Mouse (Mus musculus): ENCODE measurements at regions not wholly inside any gene's neighbourhood (a gene's known extent, or its start where the extent isn't known, plus 50 kb on each side); places are given as distances from the start of the nearest gene placed in this dataset.

- no peak overlapping the region for H3K27ac ChIP-seq (ENCODE audit: insufficient read depth, low read depth, low read length, poor library complexity, severe bottlenecking)
- DNase-seq (ENCODE audit: low read depth, low spot score): no peak
- TF ChIP-seq ZNF384 (IDR thresholded peaks at IDR 0.05; ENCODE audit: low read depth, low read length) (no peak), MAFK (IDR thresholded peaks at IDR 0.05; ENCODE audit: insufficient read depth, low read depth, low read length) (no peak), HCFC1 (IDR thresholded peaks at IDR 0.05; ENCODE audit: borderline replicate concordance, insufficient read depth, low read length) (no peak), CHD2 (IDR thresholded peaks at IDR 0.05; ENCODE audit: low read depth, low read length) (no peak), ZC3H11A (IDR thresholded peaks at IDR 0.05; ENCODE audit: borderline replicate concordance, low read depth, low read length) (no peak)
- in situ Hi-C loops (cut with MboI; ENCODE audit: low sequenced_read_pairs in 2 of 2, unreplicated experiment in 2 of 2): no loop called here
- H3K36me3 ChIP-seq (ENCODE audit: control insufficient read depth, insufficient read depth, low read length, poor library complexity, severe bottlenecking): no peaks in the 10 kb centered on the region
- H3K4me1 ChIP-seq (ENCODE audit: control insufficient read depth in 2 of 2, insufficient read depth in 2 of 2, low read length in 2 of 2, poor library complexity in 1 of 2): peaks cover 0 to 7% of the 10 kb centered on the region in 2 experiments; a peak in 2 of 4 replicates
- no peak overlapping the region for H3K9ac ChIP-seq (ENCODE audit: insufficient read depth, low read depth, low read length, poor library complexity, severe bottlenecking)
- no peak overlapping the region for H3K4me3 ChIP-seq (ENCODE audit: insufficient read depth in 1 of 2, low read depth in 1 of 2, low read length in 2 of 2, poor library complexity in 1 of 2, severe bottlenecking in 1 of 2)
- H3K9me3 ChIP-seq (ENCODE audit: control insufficient read depth, insufficient read depth, low read depth, low read length): no peaks in the 10 kb centered on the region
Observed at GRCm38 (mm10) chr12:79989582-79990110, 123.2 kb downstream of the Zfp36l1 start.

GRCm38 (mm10) chr12:79988401-79989358 lies 124.1 kb downstream of the Zfp36l1 start:
- Histone ChIP-seq H3K9me3 (ENCODE audit: control insufficient read depth, insufficient read depth, low read depth, low read length) (no peaks in the 10 kb centered on the region), H3K27ac (ENCODE audit: insufficient read depth, low read depth, low read length, poor library complexity, severe bottlenecking) (no peak overlapping the region), H3K36me3 (ENCODE audit: control insufficient read depth, insufficient read depth, low read length, poor library complexity, severe bottlenecking) (no peaks in the 10 kb centered on the region), H3K4me1 (ENCODE audit: control insufficient read depth in 2 of 2, insufficient read depth in 2 of 2, low read length in 2 of 2, poor library complexity in 1 of 2) (0 out of 4 replicates have a peak, but pooled peaks cover 0 to 2% of the 10 kb centered on the region in 2 experiments), H3K4me3 (ENCODE audit: insufficient read depth in 1 of 2, low read depth in 1 of 2, low read length in 2 of 2, poor library complexity in 1 of 2, severe bottlenecking in 1 of 2) (no peak overlapping the region), H3K9ac (ENCODE audit: insufficient read depth, low read depth, low read length, poor library complexity, severe bottlenecking) (no peak overlapping the region)
- in situ Hi-C loops (cut with MboI; ENCODE audit: low sequenced_read_pairs in 2 of 2, unreplicated experiment in 2 of 2): no loop called here
- no peak for DNase-seq (ENCODE audit: low read depth, low spot score)
- no peak for TF ChIP-seq ZC3H11A (IDR thresholded peaks at IDR 0.05; ENCODE audit: borderline replicate concordance, low read depth, low read length)
- TF ChIP-seq ZNF384 (IDR thresholded peaks at IDR 0.05; ENCODE audit: low read depth, low read length): no peak
- no peak for TF ChIP-seq MAFK (IDR thresholded peaks at IDR 0.05; ENCODE audit: insufficient read depth, low read depth, low read length)
- TF ChIP-seq CHD2 (IDR thresholded peaks at IDR 0.05; ENCODE audit: low read depth, low read length): no peak
- no peak for TF ChIP-seq HCFC1 (IDR thresholded peaks at IDR 0.05; ENCODE audit: borderline replicate concordance, insufficient read depth, low read length)

- in situ Hi-C loops (cut with MboI; ENCODE audit: low sequenced_read_pairs in 2 of 2, unreplicated experiment in 2 of 2): no loop called here
- Histone ChIP-seq H3K4me1 (ENCODE audit: control insufficient read depth in 2 of 2, insufficient read depth in 2 of 2, low read length in 2 of 2, poor library complexity in 1 of 2) (peaks cover 3% of the 10 kb centered on the region in 2 experiments; a peak in 1 of 4 replicates), H3K9me3 (ENCODE audit: control insufficient read depth, insufficient read depth, low read depth, low read length) (no peaks in the 10 kb centered on the region), H3K4me3 (ENCODE audit: insufficient read depth in 1 of 2, low read depth in 1 of 2, low read length in 2 of 2, poor library complexity in 1 of 2, severe bottlenecking in 1 of 2) (no peak overlapping the region), H3K36me3 (ENCODE audit: control insufficient read depth, insufficient read depth, low read length, poor library complexity, severe bottlenecking) (no peaks in the 10 kb centered on the region), H3K27ac (ENCODE audit: insufficient read depth, low read depth, low read length, poor library complexity, severe bottlenecking) (no peak overlapping the region), H3K9ac (ENCODE audit: insufficient read depth, low read depth, low read length, poor library complexity, severe bottlenecking) (no peak overlapping the region)
- no peak for DNase-seq (ENCODE audit: low read depth, low spot score)
- TF ChIP-seq CHD2 (IDR thresholded peaks at IDR 0.05; ENCODE audit: low read depth, low read length) (no peak), HCFC1 (IDR thresholded peaks at IDR 0.05; ENCODE audit: borderline replicate concordance, insufficient read depth, low read length) (no peak), ZC3H11A (IDR thresholded peaks at IDR 0.05; ENCODE audit: borderline replicate concordance, low read depth, low read length) (no peak), MAFK (IDR thresholded peaks at IDR 0.05; ENCODE audit: insufficient read depth, low read depth, low read length) (no peak), ZNF384 (IDR thresholded peaks at IDR 0.05; ENCODE audit: low read depth, low read length) (no peak)
Observed at GRCm38 (mm10) chr12:79986241-79986976, 126.4 kb downstream of the Zfp36l1 start.

- in situ Hi-C loops (cut with MboI; ENCODE audit: low sequenced_read_pairs in 2 of 2, unreplicated experiment in 2 of 2): loop anchor here in 1 of 2 experiments (5.0 kb wide), 1 partner anchor 47 kb away; no protein-coding TSS in a partner anchor
- H3K27ac ChIP-seq (ENCODE audit: insufficient read depth, low read depth, low read length, poor library complexity, severe bottlenecking): no peak overlapping the region
Observed at GRCm38 (mm10) chr12:79984985-79985747, 127.6 kb downstream of the Zfp36l1 start.

More at GRCm38 (mm10) chr12:79984985-79985747, 127.6 kb downstream of the Zfp36l1 start:
- DNase-seq (ENCODE audit: low read depth, low spot score): no peak
- H3K9me3 ChIP-seq (ENCODE audit: control insufficient read depth, insufficient read depth, low read depth, low read length): no peaks in the 10 kb centered on the region
- no peaks in the 10 kb centered on the region for H3K36me3 ChIP-seq (ENCODE audit: control insufficient read depth, insufficient read depth, low read length, poor library complexity, severe bottlenecking)
- H3K9ac ChIP-seq (ENCODE audit: insufficient read depth, low read depth, low read length, poor library complexity, severe bottlenecking): no peak overlapping the region
- H3K4me3 ChIP-seq (ENCODE audit: insufficient read depth in 1 of 2, low read depth in 1 of 2, low read length in 2 of 2, poor library complexity in 1 of 2, severe bottlenecking in 1 of 2): no peak overlapping the region
- no peak for TF ChIP-seq ZC3H11A (IDR thresholded peaks at IDR 0.05; ENCODE audit: borderline replicate concordance, low read depth, low read length)
- TF ChIP-seq ZNF384 (IDR thresholded peaks at IDR 0.05; ENCODE audit: low read depth, low read length): no peak
- no peak for TF ChIP-seq CHD2 (IDR thresholded peaks at IDR 0.05; ENCODE audit: low read depth, low read length)
- no peak for TF ChIP-seq MAFK (IDR thresholded peaks at IDR 0.05; ENCODE audit: insufficient read depth, low read depth, low read length)
- TF ChIP-seq HCFC1 (IDR thresholded peaks at IDR 0.05; ENCODE audit: borderline replicate concordance, insufficient read depth, low read length): no peak
- H3K4me1 ChIP-seq (ENCODE audit: control insufficient read depth in 2 of 2, insufficient read depth in 2 of 2, low read length in 2 of 2, poor library complexity in 1 of 2): peaks cover 3% of the 10 kb centered on the region in 2 experiments; a peak in 1 of 4 replicates

All from ES-E14 (cell line).